21 mouse cellular contexts compared by ENCODE assay signal in the genomic region with DNA sequence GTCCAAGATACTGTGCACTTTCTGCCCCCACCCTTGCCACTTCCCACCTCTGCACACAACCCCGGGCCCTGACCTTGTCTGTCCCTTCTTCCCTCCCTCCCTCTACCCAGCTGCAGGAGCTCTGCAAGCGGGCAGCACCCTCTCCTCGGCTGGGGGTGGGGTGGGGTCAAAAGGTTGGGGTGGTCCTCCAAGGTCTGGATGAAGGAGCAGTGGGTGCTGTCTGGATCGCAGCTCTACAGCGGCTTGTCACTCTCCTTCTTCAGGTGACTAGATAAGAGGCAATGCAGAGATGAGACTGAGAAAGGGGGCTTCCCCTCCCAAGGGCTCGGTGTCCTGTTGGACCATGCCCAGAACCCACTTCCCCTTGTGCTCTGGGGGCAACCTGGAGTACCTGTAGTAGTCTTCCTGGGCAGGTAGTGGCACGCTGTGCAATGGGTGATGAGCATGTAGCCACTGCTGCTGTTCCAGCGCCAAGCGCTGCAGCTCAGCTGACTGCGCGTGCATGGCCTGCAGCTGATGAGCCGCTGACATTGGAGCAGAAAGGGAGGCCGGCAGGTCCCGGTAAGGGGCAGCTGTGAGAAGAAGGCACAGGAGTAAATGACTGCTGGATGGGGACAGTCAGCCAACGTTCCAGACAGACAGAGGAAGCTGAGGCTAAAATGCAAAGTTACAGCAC. TPM values are rescaled to one million over a fixed set of nuclear protein-coding genes. Genes with fewer than 3 reads are reported as not detected.
DNase-seq lines count a peak whose midpoint lies in the region; ATAC-seq and TF ChIP-seq lines count a peak whose summit lies in the region.
"Had no signal": no experiment of that assay in that cellular context is flagged by ENCODE, and none has a peak within 500 bp of the region (broad histone marks: within the 10 kb centered on the region; RNA-seq: fewer than 3 reads in every experiment).

No protein-coding gene starts in this region.

- H3K27me3 ChIP-seq in hindbrain, embryonic 10.5 days (ENCODE audit: insufficient read depth, poor library complexity, severe bottlenecking): no peaks in the 10 kb centered on the region
- H3K27me3 ChIP-seq in hindbrain, embryonic 13.5 days: no peaks in the 10 kb centered on the region
- H3K27me3 ChIP-seq in lung, embryonic 16.5 days (ENCODE audit: control insufficient read depth, insufficient read depth, low read depth, low read length): no peaks in the 10 kb centered on the region
- H3K27me3 ChIP-seq in lung, postnatal 0 days (replicated peaks; ENCODE audit: insufficient read depth, low read length): no peaks in the 10 kb centered on the region

- ATAC-seq in hindbrain, embryonic 13.5 days (ENCODE audit: low FRiP score): no peak
- ATAC-seq in lung, embryonic 16.5 days (ENCODE audit: low read depth): no peak
- no peak for ATAC-seq in lung, postnatal 0 days
- ATAC-seq in erythroblast, adult 5-6 weeks (replicated peaks; ENCODE audit: low FRiP score, poor library complexity, severe bottlenecking): no peak
- ATAC-seq in inflammation-experienced regulatory T-cells, adult 6 months: no peak
- ATAC-seq: CD4-positive, CD25-positive, alpha-beta regulatory T cell, adult 4 months had no signal

- no peak for TF ChIP-seq EP300 in lung, postnatal 0 days (IDR thresholded peaks at IDR 0.05)

- H3K9me3 ChIP-seq in hindbrain, embryonic 10.5 days: no peaks in the 10 kb centered on the region
- no peaks in the 10 kb centered on the region for H3K9me3 ChIP-seq in hindbrain, embryonic 13.5 days
- H3K9me3 ChIP-seq in lung, embryonic 16.5 days (ENCODE audit: control insufficient read depth, low read length): no peaks in the 10 kb centered on the region
- no peaks in the 10 kb centered on the region for H3K9me3 ChIP-seq in lung, postnatal 0 days (ENCODE audit: low read length)
- H3K9me3 ChIP-seq: heart, embryonic 10.5 days had no signal

- H3K36me3 ChIP-seq in hindbrain, embryonic 10.5 days: peaks cover 44% of the 10 kb centered on the region
- peaks cover 47% of the 10 kb centered on the region for H3K36me3 ChIP-seq in hindbrain, embryonic 13.5 days
- H3K36me3 ChIP-seq in lung, embryonic 16.5 days (ENCODE audit: control insufficient read depth, insufficient read depth, low read length): peaks cover 22% of the 10 kb centered on the region
- H3K36me3 ChIP-seq in lung, postnatal 0 days (ENCODE audit: insufficient read depth, low read length): peaks cover 9% of the 10 kb centered on the region; the same call in 1 of the 2 replicates

- H3K4me2 ChIP-seq in hindbrain, embryonic 13.5 days: no peak overlapping the region
- H3K4me2 ChIP-seq in lung, embryonic 16.5 days (ENCODE audit: low read depth, low read length): no peak overlapping the region
- no peak overlapping the region for H3K4me2 ChIP-seq in lung, postnatal 0 days (replicated peaks; ENCODE audit: low read depth, low read length)

- H3K9ac ChIP-seq in hindbrain, embryonic 13.5 days: no peak overlapping the region
- 0 out of 2 replicates have a peak overlapping the region, but pooled peaks have one; percentile 2 for H3K9ac ChIP-seq in lung, embryonic 16.5 days (ENCODE audit: low read length)
- no peak overlapping the region for H3K9ac ChIP-seq in lung, postnatal 0 days (replicated peaks; ENCODE audit: low read depth)

- DNase-seq in hindbrain, embryonic 10.5 days (ENCODE audit: low spot score): no peak
- DNase-seq in lung, postnatal 0 days (ENCODE audit: low spot score): no peak
- DNase-seq in cerebellum, adult 8-10 months: peak; percentile 39
- DNase-seq in cerebellum, postnatal 25 days: peak; percentile 20 to 51
- DNase-seq: adrenal gland, postnatal 14 days; gastrocnemius, postnatal 14 days; heart, postnatal 4 days; lung, adult 18-20 months had no signal

- TF ChIP-seq CTCF in lung, postnatal 0 days (IDR thresholded peaks at IDR 0.05): no peak

- 90% methylated on average over 15 of the region's 15 CpGs for WGBS in hindbrain, embryonic 10.5 days
- 90% methylated on average over 15 of the region's 15 CpGs for WGBS in hindbrain, embryonic 13.5 days
- WGBS in lung, embryonic 16.5 days: 85% methylated on average over 15 of the region's 15 CpGs
- WGBS in lung, postnatal 0 days: 83% methylated on average over 15 of the region's 15 CpGs

- peak overlapping the region; percentile 40; the same call in 1 of the 2 replicates for H3K27ac ChIP-seq in hindbrain, embryonic 10.5 days
- H3K27ac ChIP-seq in hindbrain, embryonic 13.5 days: no peak overlapping the region
- H3K27ac ChIP-seq in lung, embryonic 16.5 days (ENCODE audit: low read length): no peak overlapping the region
- H3K27ac ChIP-seq in lung, postnatal 0 days (ENCODE audit: low read length): no peak overlapping the region
- H3K27ac ChIP-seq: heart, embryonic 10.5 days; left cerebral cortex, adult 2 months; macrophage had no signal

- peaks cover 72% of the 10 kb centered on the region for H3K4me1 ChIP-seq in hindbrain, embryonic 10.5 days (replicated peaks)
- H3K4me1 ChIP-seq in hindbrain, embryonic 13.5 days (replicated peaks): peaks cover 54% of the 10 kb centered on the region
- H3K4me1 ChIP-seq in lung, embryonic 16.5 days (replicated peaks; ENCODE audit: control insufficient read depth, insufficient read depth, low read length): peaks cover 36% of the 10 kb centered on the region
- no peaks in the 10 kb centered on the region; the same call in 1 of the 2 replicates for H3K4me1 ChIP-seq in lung, postnatal 0 days (ENCODE audit: insufficient read depth, low read depth, low read length)

- no peak overlapping the region; the same call in 1 of the 2 replicates for H3K4me3 ChIP-seq in hindbrain, embryonic 10.5 days
- no peak overlapping the region for H3K4me3 ChIP-seq in hindbrain, embryonic 13.5 days
- H3K4me3 ChIP-seq in lung, embryonic 16.5 days (ENCODE audit: low read length): no peak overlapping the region
- H3K4me3 ChIP-seq in lung, postnatal 0 days (ENCODE audit: low read depth, low read length): no peak overlapping the region
- H3K4me3 ChIP-seq: heart, embryonic 10.5 days; left cerebral cortex, adult 2 months had no signal

RNA-seq across cellular contexts. Expression of a gene that starts 1.8 kb away (rescaled TPM):
- 446 and 555 TPM in 2 replicates for polyA plus RNA-seq in hindbrain, embryonic 10.5 days (2016; fragmentation: Nextera tagmentation; extraction: Ambion mirVana)
- polyA plus RNA-seq in hindbrain, embryonic 13.5 days (2015; fragmentation: Nextera tagmentation; extraction: Ambion mirVana): 670 and 677 TPM in 2 replicates
- polyA plus RNA-seq in lung, embryonic 16.5 days (2015; fragmentation: Nextera tagmentation; extraction: Ambion mirVana): 430 and 446 TPM in 2 replicates
- polyA plus RNA-seq in lung, postnatal 0 days (2015; fragmentation: Nextera tagmentation; extraction: Ambion mirVana): 332 and 367 TPM in 2 replicates
- 33.6 and 64.9 TPM in 2 replicates for total RNA-seq in erythroblast, adult 5-6 weeks (2015; ENCODE audit: low replicate concordance)
- total RNA-seq in erythroblast, adult 5-6 weeks (2017; ENCODE audit: low replicate concordance): 7.5 and 16.9 TPM in 2 replicates
- 100 to 1,000 TPM; 415 to 626 (median 536) TPM for polyA plus RNA-seq in inflammation-experienced regulatory T-cells, adult 6 months (2017; shearing (Covaris generic))

RNA-seq across cellular contexts. Expression of a gene that starts 4.5 kb away (rescaled TPM):
- 7.9 and 8.2 TPM in 2 replicates for polyA plus RNA-seq in hindbrain, embryonic 10.5 days (2016; fragmentation: Nextera tagmentation; extraction: Ambion mirVana)
- polyA plus RNA-seq in hindbrain, embryonic 13.5 days (2015; fragmentation: Nextera tagmentation; extraction: Ambion mirVana): 5.0 and 5.9 TPM in 2 replicates
- 21.3 and 27.3 TPM in 2 replicates for polyA plus RNA-seq in lung, embryonic 16.5 days (2015; fragmentation: Nextera tagmentation; extraction: Ambion mirVana)
- 24.0 and 27.8 TPM in 2 replicates for polyA plus RNA-seq in lung, postnatal 0 days (2015; fragmentation: Nextera tagmentation; extraction: Ambion mirVana)
- 57.8 and 60.2 TPM in 2 replicates for total RNA-seq in erythroblast, adult 5-6 weeks (2015; ENCODE audit: low replicate concordance)
- 142 and 156 TPM in 2 replicates for total RNA-seq in erythroblast, adult 5-6 weeks (2017; ENCODE audit: low replicate concordance)
- 100 to 1,000 TPM; 143 to 191 (median 176) TPM for polyA plus RNA-seq in inflammation-experienced regulatory T-cells, adult 6 months (2017; shearing (Covaris generic))

RNA-seq across cellular contexts. Expression of a gene that starts 12.8 kb away (rescaled TPM):
- polyA plus RNA-seq in hindbrain, embryonic 10.5 days (2016; fragmentation: Nextera tagmentation; extraction: Ambion mirVana): not detected in 2 replicates
- polyA plus RNA-seq in hindbrain, embryonic 13.5 days (2015; fragmentation: Nextera tagmentation; extraction: Ambion mirVana): not detected in 2 replicates
- polyA plus RNA-seq in lung, embryonic 16.5 days (2015; fragmentation: Nextera tagmentation; extraction: Ambion mirVana): not detected in 2 replicates
- polyA plus RNA-seq in lung, postnatal 0 days (2015; fragmentation: Nextera tagmentation; extraction: Ambion mirVana): not detected in 2 replicates
- total RNA-seq in erythroblast, adult 5-6 weeks (2015; ENCODE audit: low replicate concordance): not detected in 2 replicates
- 0.56 TPM in 1 of 2 replicates, not detected in the other for total RNA-seq in erythroblast, adult 5-6 weeks (2017; ENCODE audit: low replicate concordance)
- not detected for polyA plus RNA-seq in inflammation-experienced regulatory T-cells, adult 6 months (2017; shearing (Covaris generic))
- total RNA-seq: adrenal gland, postnatal 14 days; gastrocnemius, postnatal 14 days; left cerebral cortex, adult 2 months; MEL had no signal
- polyA plus RNA-seq: heart, embryonic 10.5 days; kidney, embryonic 14.5 days; limb, embryonic 14.5 days; macrophage; stomach, embryonic 14.5 days had no signal

RNA-seq across cellular contexts. Expression of a gene that starts 13.3 kb away (rescaled TPM):
- polyA plus RNA-seq in hindbrain, embryonic 10.5 days (2016; fragmentation: Nextera tagmentation; extraction: Ambion mirVana): 11.2 and 13.0 TPM in 2 replicates
- polyA plus RNA-seq in hindbrain, embryonic 13.5 days (2015; fragmentation: Nextera tagmentation; extraction: Ambion mirVana): 21.6 and 22.7 TPM in 2 replicates
- polyA plus RNA-seq in lung, embryonic 16.5 days (2015; fragmentation: Nextera tagmentation; extraction: Ambion mirVana): 14.0 and 14.7 TPM in 2 replicates
- polyA plus RNA-seq in lung, postnatal 0 days (2015; fragmentation: Nextera tagmentation; extraction: Ambion mirVana): 9.6 and 11.2 TPM in 2 replicates
- total RNA-seq in erythroblast, adult 5-6 weeks (2015; ENCODE audit: low replicate concordance): 10.0 and 11.7 TPM in 2 replicates
- 0.94 and 2.0 TPM in 2 replicates for total RNA-seq in erythroblast, adult 5-6 weeks (2017; ENCODE audit: low replicate concordance)
- 1 to 10 TPM; 4.8 to 5.4 (median 5.2) TPM for polyA plus RNA-seq in inflammation-experienced regulatory T-cells, adult 6 months (2017; shearing (Covaris generic))

RNA-seq across cellular contexts. Expression of a gene that starts 26.5 kb away (rescaled TPM):
- 3.4 and 5.4 TPM in 2 replicates for polyA plus RNA-seq in hindbrain, embryonic 10.5 days (2016; fragmentation: Nextera tagmentation; extraction: Ambion mirVana)
- 53.2 and 58.7 TPM in 2 replicates for polyA plus RNA-seq in hindbrain, embryonic 13.5 days (2015; fragmentation: Nextera tagmentation; extraction: Ambion mirVana)
- 3.5 and 4.7 TPM in 2 replicates for polyA plus RNA-seq in lung, embryonic 16.5 days (2015; fragmentation: Nextera tagmentation; extraction: Ambion mirVana)
- polyA plus RNA-seq in lung, postnatal 0 days (2015; fragmentation: Nextera tagmentation; extraction: Ambion mirVana): 1.2 and 1.5 TPM in 2 replicates
- not detected in 2 replicates for total RNA-seq in erythroblast, adult 5-6 weeks (2015; ENCODE audit: low replicate concordance)
- total RNA-seq in erythroblast, adult 5-6 weeks (2017; ENCODE audit: low replicate concordance): not detected in 2 replicates
- polyA plus RNA-seq in inflammation-experienced regulatory T-cells, adult 6 months (2017; shearing (Covaris generic)): 10 to 100 TPM in 2 of 3 experiments, 1 to 10 TPM in 1; 3.5 to 23.1 (median 12.8) TPM
- total RNA-seq: monocyte, adult 5-6 weeks had no signal

Comparison
In these comparisons a context has a peak if more than half of its experiments do, and no peak if none do; other contexts are left out.
1. DNase-seq: peak in cerebellum, adult 8-10 months (single experiment) and cerebellum, postnatal 25 days (2 of 2); none in hindbrain, embryonic 10.5 days (single experiment) and lung, postnatal 0 days (single experiment).